Mouse (Mus musculus) midbrain, embryonic 16.5 days (tissue): ENCODE data around the gene Hoxb6. TPM values are rescaled to one million over a fixed set of nuclear protein-coding genes. Genes with fewer than 3 reads are reported as not detected.

ENCODE experiments used
- ATAC-seq: fragments of 200-750 bp; cut with Nextera tagmentation; 2 replicates; pipeline ENCODE4 v1.8.0; 2017; ENCODE audit warnings: moderate TSS enrichment
- H3K27ac ChIP-seq: fragments of 300-500 bp; sonication (generic); 2 replicates; pipeline ENCODE4 v1.5.1; 2014; ENCODE audit warnings: mild to moderate bottlenecking, low read length, mixed read lengths
- H3K27me3 ChIP-seq: fragments of 300-500 bp; sonication (generic); 2 replicates; pipeline ENCODE4 v1.6.1; 2014; ENCODE audit warnings: low read depth, low read length, mixed read lengths; ENCODE audit not compliant: control insufficient read depth, insufficient read depth
- H3K36me3 ChIP-seq: fragments of 300-500 bp; sonication (generic); 2 replicates; pipeline ENCODE4 v1.6.1; 2014; ENCODE audit warnings: mild to moderate bottlenecking, low read length, moderate library complexity, mixed read lengths; ENCODE audit not compliant: control insufficient read depth, insufficient read depth
- H3K4me1 ChIP-seq: fragments of 300-500 bp; sonication (generic); 2 replicates; pipeline ENCODE4 v1.6.1; 2014; ENCODE audit warnings: mild to moderate bottlenecking, low read length, mixed read lengths; ENCODE audit not compliant: control insufficient read depth, insufficient read depth
- H3K4me2 ChIP-seq: fragments of 300-500 bp; sonication (generic); 2 replicates; pipeline ENCODE4 v1.6.1; 2014; ENCODE audit warnings: mild to moderate bottlenecking, low read length, mixed read lengths
- H3K4me3 ChIP-seq: fragments of 300-500 bp; sonication (generic); 2 replicates; pipeline ENCODE4 v1.5.1; 2014; ENCODE audit warnings: low read depth, mild to moderate bottlenecking, low read length, moderate library complexity, mixed read lengths
- H3K9ac ChIP-seq: fragments of 300-500 bp; sonication (generic); 2 replicates; pipeline ENCODE4 v1.6.1; 2014; ENCODE audit warnings: low read depth, low read length, mixed read lengths
- H3K9me3 ChIP-seq: fragments of 300-500 bp; sonication (generic); replicated peaks from 2 replicates; pipeline ENCODE4 v1.6.1; 2014; ENCODE audit warnings: mild to moderate bottlenecking, low read length, mixed read lengths; ENCODE audit not compliant: control insufficient read depth, poor library complexity, severe bottlenecking
- WGBS: fragments of 180-500 bp; shearing (Covaris S2); extraction: QIAGEN DNeasy Blood & Tissue Kit; methylation state at CpG from one replicate; pipeline ENCODE4 v1.1.7; 2014; 5-methylcytosine and 5-hydroxymethylcytosine counted together
- polyA plus RNA-seq: library from polyadenylated mRNA; unstranded; fragments of >200 nt; fragmentation: Nextera tagmentation; extraction: Ambion mirVana; gene quantifications from 2 replicates; pipeline ENCODE4 v1.2.1, GENCODE M21; 2015

Hoxb6 gene
- polyA plus RNA-seq, 1 experiment from 2014 or later: not detected

GRCm38 (mm10) chr11:96282795-96283430, 9.4 kb upstream of the Hoxb6 start:
- under 1% methylated on average over 49 of the region's 49 CpGs for WGBS
- Histone ChIP-seq H3K27me3 (peaks cover 75% of the 10 kb centered on the region), H3K4me1 (peaks cover 4% of the 10 kb centered on the region; the same call in 1 of the 2 replicates), H3K9me3 (no peaks in the 10 kb centered on the region), H3K27ac (no peak overlapping the region), H3K4me2 (no peak overlapping the region), H3K36me3 (no peaks in the 10 kb centered on the region), H3K4me3 (no peak overlapping the region), H3K9ac (no peak overlapping the region)
- no peak for ATAC-seq

GRCm38 (mm10) chr11:96284041-96284749, 8.1 kb upstream of the Hoxb6 start:
- H3K36me3 ChIP-seq: no peaks in the 10 kb centered on the region
- H3K9me3 ChIP-seq: no peaks in the 10 kb centered on the region
- peak overlapping the region; percentile 23 for H3K4me2 ChIP-seq
- peaks cover 4% of the 10 kb centered on the region; the same call in 1 of the 2 replicates for H3K4me1 ChIP-seq
- no peak overlapping the region for H3K27ac ChIP-seq
- H3K4me3 ChIP-seq: peak overlapping the region; percentile 14; the same call in 1 of the 2 replicates
- H3K27me3 ChIP-seq: peaks cover 75% of the 10 kb centered on the region
- whole genome bisulfite sequencing: 0% methylated on average over 48 of the region's 49 CpGs
- no peak for ATAC-seq
- no peak overlapping the region for H3K9ac ChIP-seq

GRCm38 (mm10) chr11:96284774-96285734, 7.2 kb upstream of the Hoxb6 start:
- Histone ChIP-seq H3K4me2 (no peak overlapping the region), H3K36me3 (no peaks in the 10 kb centered on the region), H3K27me3 (peaks cover 72% of the 10 kb centered on the region), H3K4me3 (no peak overlapping the region), H3K9ac (no peak overlapping the region), H3K4me1 (peaks cover 4% of the 10 kb centered on the region; the same call in 1 of the 2 replicates), H3K27ac (no peak overlapping the region), H3K9me3 (no peaks in the 10 kb centered on the region)
- 2% methylated on average over 34 of the region's 37 CpGs for WGBS
- ATAC-seq: no peak

GRCm38 (mm10) chr11:96285771-96286738, 6.2 kb upstream of the Hoxb6 start, which contains the start of gene Hoxb7:
Hoxb7 (plus strand) TSS chr11:96286623.
- Histone ChIP-seq H3K4me1 (peaks cover 4% of the 10 kb centered on the region; the same call in 1 of the 2 replicates), H3K36me3 (no peaks in the 10 kb centered on the region), H3K9ac (no peak within 1 kb of the TSS), H3K4me2 (no peak within 1 kb of the TSS), H3K27me3 (peaks cover 75% of the 10 kb centered on the region), H3K27ac (no peak within 1 kb of the TSS), H3K9me3 (no peaks in the 10 kb centered on the region), H3K4me3 (no peak within 1 kb of the TSS)
- no peak for ATAC-seq
- 1% methylated on average over 43 of the region's 43 CpGs for WGBS

GRCm38 (mm10) chr11:96286739-96287385, 5.4 kb upstream of the Hoxb6 start:
- H3K4me1 ChIP-seq: peaks cover 4% of the 10 kb centered on the region; the same call in 1 of the 2 replicates
- H3K4me2 ChIP-seq: no peak overlapping the region
- no peak overlapping the region for H3K9ac ChIP-seq
- ATAC-seq: no peak
- H3K36me3 ChIP-seq: no peaks in the 10 kb centered on the region
- H3K27ac ChIP-seq: no peak overlapping the region
- no peaks in the 10 kb centered on the region for H3K9me3 ChIP-seq
- under 1% methylated on average over 54 of the region's 55 CpGs for WGBS
- peaks cover 75% of the 10 kb centered on the region for H3K27me3 ChIP-seq
- H3K4me3 ChIP-seq: no peak overlapping the region

- WGBS: under 1% methylated on average over 9 of the region's 9 CpGs
- peaks cover 78% of the 10 kb centered on the region for H3K27me3 ChIP-seq
- no peak overlapping the region for H3K4me3 ChIP-seq
- peaks cover 4% of the 10 kb centered on the region; the same call in 1 of the 2 replicates for H3K4me1 ChIP-seq
- H3K9ac ChIP-seq: no peak overlapping the region
- no peak for ATAC-seq
- H3K27ac ChIP-seq: no peak overlapping the region
- H3K36me3 ChIP-seq: no peaks in the 10 kb centered on the region
- H3K4me2 ChIP-seq: no peak overlapping the region
- no peaks in the 10 kb centered on the region for H3K9me3 ChIP-seq
Observed at GRCm38 (mm10) chr11:96287411-96287810, 4.9 kb upstream of the Hoxb6 start.

GRCm38 (mm10) chr11:96288455-96289221, 3.6 kb upstream of the Hoxb6 start:
- peaks cover 80% of the 10 kb centered on the region for H3K27me3 ChIP-seq
- no peaks in the 10 kb centered on the region for H3K36me3 ChIP-seq
- no peak overlapping the region for H3K4me3 ChIP-seq
- H3K27ac ChIP-seq: no peak overlapping the region
- H3K9ac ChIP-seq: no peak overlapping the region
- H3K4me1 ChIP-seq: peaks cover 4% of the 10 kb centered on the region; the same call in 1 of the 2 replicates
- no peak for ATAC-seq
- no peaks in the 10 kb centered on the region for H3K9me3 ChIP-seq
- no peak overlapping the region for H3K4me2 ChIP-seq
- 11% methylated on average over 1 of the region's 1 CpGs for WGBS
